8 mouse cellular contexts compared by ENCODE assay signal in genomic region chr5:3344081-3344631, GRCm38 (mm10). TPM values are rescaled to one million over a fixed set of nuclear protein-coding genes. Genes with fewer than 3 reads are reported as not detected.
DNase-seq lines count a peak whose midpoint lies in the region; ATAC-seq and TF ChIP-seq lines count a peak whose summit lies in the region.

No protein-coding gene starts in this region.

- no peaks in the 10 kb centered on the region; the same call in 1 of the 2 replicates for H3K36me3 ChIP-seq in erythroblast, embryonic 14.5 days (ENCODE audit: control insufficient read depth)
- H3K36me3 ChIP-seq in heart, embryonic 13.5 days, result peaks cover 17% of the 10 kb centered on the region
- H3K36me3 ChIP-seq in kidney, postnatal 0 days (ENCODE audit: insufficient read depth, low read length), result no peaks in the 10 kb centered on the region
- peaks cover 13% of the 10 kb centered on the region for H3K36me3 ChIP-seq in liver, embryonic 13.5 days
- H3K36me3 ChIP-seq in splenic B cell, adult 2 months (ENCODE audit: control insufficient read depth, insufficient read depth, low read length, poor library complexity, severe bottlenecking), result no peaks in the 10 kb centered on the region

- peaks cover 22% of the 10 kb centered on the region for H3K27me3 ChIP-seq in erythroblast, embryonic 14.5 days (ENCODE audit: control insufficient read depth)
- H3K27me3 ChIP-seq in heart, embryonic 13.5 days (replicated peaks), result no peaks in the 10 kb centered on the region
- no peaks in the 10 kb centered on the region for H3K27me3 ChIP-seq in kidney, postnatal 0 days (ENCODE audit: insufficient read depth, low read length)
- peaks cover 9% of the 10 kb centered on the region; the same call in 1 of the 2 replicates for H3K27me3 ChIP-seq in liver, embryonic 13.5 days
- no peaks in the 10 kb centered on the region for H3K27me3 ChIP-seq in splenic B cell, adult 2 months (ENCODE audit: control insufficient read depth, insufficient read depth, low read length, poor library complexity, severe bottlenecking)

- WGBS in heart, embryonic 13.5 days, result under 1% methylated on average over 56 of the region's 58 CpGs
- whole genome bisulfite sequencing in kidney, postnatal 0 days, result under 1% methylated on average over 55 of the region's 58 CpGs
- under 1% methylated on average over 56 of the region's 58 CpGs for WGBS in liver, embryonic 13.5 days (ENCODE audit: insufficient replicate concordance)

- DNase-seq in CD4-positive helper T cell, adult 2 months (ENCODE audit: low read depth, low spot score), result peak; percentile 87
- peak; percentile 66 for DNase-seq in brain, adult 2 months (ENCODE audit: low read depth, low spot score)
- DNase-seq in kidney, postnatal 0 days (ENCODE audit: low spot score), result peak; percentile 81
- peak; percentile 73 for DNase-seq in liver, embryonic 13.5 days
- DNase-seq in naive thymus-derived CD4-positive, alpha-beta T cell, adult 2 months (ENCODE audit: low read depth), result peak; percentile 80
- DNase-seq in splenic B cell, adult 2 months (ENCODE audit: low read depth, low spot score), result peak; percentile 88

- peaks cover 38% of the 10 kb centered on the region for H3K4me1 ChIP-seq in erythroblast, embryonic 14.5 days (ENCODE audit: control insufficient read depth)
- H3K4me1 ChIP-seq in heart, embryonic 13.5 days, result peaks cover 6% of the 10 kb centered on the region
- H3K4me1 ChIP-seq in kidney, postnatal 0 days (replicated peaks; ENCODE audit: insufficient read depth, low read length), result no peaks in the 10 kb centered on the region
- H3K4me1 ChIP-seq in liver, embryonic 13.5 days (replicated peaks), result peaks cover 19% of the 10 kb centered on the region

- TF ChIP-seq CTCF in kidney, postnatal 0 days (IDR thresholded peaks at IDR 0.05; ENCODE audit: low read depth), result peak; percentile 80

- no peak for ATAC-seq in heart, embryonic 13.5 days (ENCODE audit: extremely low read depth, insufficient number of reproducible peaks, low FRiP score, low TSS enrichment)
- ATAC-seq in kidney, postnatal 0 days (replicated peaks; ENCODE audit: low FRiP score, low read depth), result peak; percentile 71
- peak; percentile 77 for ATAC-seq in liver, embryonic 13.5 days (ENCODE audit: low read depth)

- peak overlapping the region; percentile 67 for H3K4me3 ChIP-seq in erythroblast, embryonic 14.5 days (replicated peaks)
- peak overlapping the region; percentile 86 for H3K4me3 ChIP-seq in heart, embryonic 13.5 days
- peak overlapping the region; percentile 66 for H3K4me3 ChIP-seq in kidney, postnatal 0 days (replicated peaks; ENCODE audit: low read depth, low read length)
- H3K4me3 ChIP-seq in liver, embryonic 13.5 days (replicated peaks), result peak overlapping the region; percentile 73

- no peaks in the 10 kb centered on the region for H3K9me3 ChIP-seq in erythroblast, embryonic 14.5 days (ENCODE audit: control insufficient read depth, low read length)
- H3K9me3 ChIP-seq in heart, embryonic 13.5 days, result no peaks in the 10 kb centered on the region
- no peaks in the 10 kb centered on the region for H3K9me3 ChIP-seq in kidney, postnatal 0 days (replicated peaks; ENCODE audit: low read length)
- no peaks in the 10 kb centered on the region for H3K9me3 ChIP-seq in liver, embryonic 13.5 days (replicated peaks)

- peak overlapping the region; percentile 94 for H3K27ac ChIP-seq in heart, embryonic 13.5 days (replicated peaks)
- H3K27ac ChIP-seq in kidney, postnatal 0 days, result peak overlapping the region; percentile 60
- H3K27ac ChIP-seq in liver, embryonic 13.5 days, result peak overlapping the region; percentile 79

- peak overlapping the region; percentile 91 for H3K9ac ChIP-seq in heart, embryonic 13.5 days
- peak overlapping the region; percentile 63 for H3K9ac ChIP-seq in kidney, postnatal 0 days (ENCODE audit: low read depth, low read length)
- H3K9ac ChIP-seq in liver, embryonic 13.5 days, result peak overlapping the region; percentile 79

- H3K4me2 ChIP-seq in heart, embryonic 13.5 days, result peak overlapping the region; percentile 92
- peak overlapping the region; percentile 68 for H3K4me2 ChIP-seq in kidney, postnatal 0 days (ENCODE audit: low read length)
- H3K4me2 ChIP-seq in liver, embryonic 13.5 days, result peak overlapping the region; percentile 97

RNA-seq across cellular contexts. Expression of gene Cdk6, which starts 2.9 kb away (rescaled TPM):
- polyA plus RNA-seq in erythroblast, embryonic 14.5 days (2012), result 0.03 and 0.21 TPM in 2 replicates
- 28.1 and 30.9 TPM in 2 replicates for polyA plus RNA-seq in heart, embryonic 13.5 days (2015; fragmentation: Nextera tagmentation; extraction: Ambion mirVana)
- 19.4 and 20.1 TPM in 2 replicates for polyA plus RNA-seq in kidney, postnatal 0 days (2015; fragmentation: Nextera tagmentation; extraction: Ambion mirVana)
- polyA plus RNA-seq in liver, embryonic 13.5 days (2015; fragmentation: Nextera tagmentation; extraction: Ambion mirVana), result 23.0 and 26.0 TPM in 2 replicates

Comparison
In these comparisons a context has a peak if more than half of its experiments do, and no peak if none do; other contexts are left out.
1. RNA of gene Cdk6, which starts 2.9 kb away (polyA plus RNA-seq): 28.1 to 30.9 TPM in heart, embryonic 13.5 days, 23.0 to 26.0 TPM in liver, embryonic 13.5 days and 19.4 to 20.1 TPM in kidney, postnatal 0 days; 0.03 to 0.21 TPM in erythroblast, embryonic 14.5 days; every median in the first group is over 10 times any median in the second.
2. Peak in every context shown above with its lines, with median percentiles within 50 percentile points of each other: DNase-seq, H3K4me3 ChIP-seq, H3K27ac ChIP-seq, H3K4me2 ChIP-seq and H3K9ac ChIP-seq.